Mouse (Mus musculus): ENCODE measurements around the gene Phospho2. TPM values are rescaled to one million over a fixed set of nuclear protein-coding genes. Genes with fewer than 3 reads are reported as not detected.

Gene Phospho2
- polyA plus RNA-seq, 1 experiment from 2014 or later: 22.4 TPM

- no peak for ATAC-seq (replicated peaks; ENCODE audit: extremely low read depth, insufficient read depth, low FRiP score)
- H3K9me3 ChIP-seq (replicated peaks; ENCODE audit: control insufficient read depth, low read length): no peaks in the 10 kb centered on the region
- H3K27ac ChIP-seq (ENCODE audit: low read length): no peak overlapping the region
- peaks cover 30% of the 10 kb centered on the region for H3K36me3 ChIP-seq (ENCODE audit: control insufficient read depth, insufficient read depth)
- H3K9ac ChIP-seq (ENCODE audit: low read length): no peak overlapping the region
- no peaks in the 10 kb centered on the region for H3K4me1 ChIP-seq (ENCODE audit: control insufficient read depth, insufficient read depth, low read length)
- H3K4me2 ChIP-seq (ENCODE audit: low read depth, low read length): no peak overlapping the region
- H3K27me3 ChIP-seq (ENCODE audit: control insufficient read depth, insufficient read depth, low read length): no peaks in the 10 kb centered on the region
- WGBS: 86% methylated on average over 5 of the region's 7 CpGs
- H3K4me3 ChIP-seq (ENCODE audit: low read length): no peak overlapping the region
Measured at GRCm38 (mm10) chr2:69837244-69837967, 48.0 kb downstream of the Phospho2 start.

DNA sequence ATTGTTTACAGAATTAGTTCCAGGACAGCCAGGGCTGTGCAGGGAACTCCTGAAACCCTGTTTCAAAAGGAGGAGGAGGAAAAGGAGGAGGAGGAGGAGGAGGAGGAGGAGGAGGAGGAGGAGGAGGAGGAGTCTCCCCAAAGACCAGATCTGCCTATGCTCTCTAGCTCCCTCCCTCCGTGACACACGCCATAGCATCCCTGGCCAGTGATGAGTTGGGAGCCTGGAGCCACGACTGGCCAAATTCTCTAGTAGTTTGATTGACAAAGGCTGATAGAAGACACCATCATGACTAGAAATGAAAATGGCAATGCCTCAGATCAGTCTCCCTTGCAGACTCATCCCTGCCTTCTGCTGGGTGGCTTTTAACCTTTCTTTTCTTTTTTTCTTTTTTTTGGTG is 48.6 kb downstream of the Phospho2 start:
- H3K4me3 ChIP-seq (ENCODE audit: low read length): no peak overlapping the region

GRCm38 (mm10) chr2:69838707-69839106 is 49.3 kb downstream of the Phospho2 start:
- Histone ChIP-seq H3K36me3 (ENCODE audit: control insufficient read depth, insufficient read depth) (peaks cover 20% of the 10 kb centered on the region), H3K4me3 (ENCODE audit: low read length) (no peak overlapping the region)

More for the DNA sequence above, 48.6 kb downstream of the Phospho2 start:
- H3K27me3 ChIP-seq (ENCODE audit: control insufficient read depth, insufficient read depth, low read length): no peaks in the 10 kb centered on the region
- no peak overlapping the region for H3K4me2 ChIP-seq (ENCODE audit: low read depth, low read length)
- 47% methylated on average over 3 of the region's 3 CpGs for WGBS
- no peak overlapping the region for H3K27ac ChIP-seq (ENCODE audit: low read length)
- H3K9me3 ChIP-seq (replicated peaks; ENCODE audit: control insufficient read depth, low read length): no peaks in the 10 kb centered on the region
- no peaks in the 10 kb centered on the region for H3K4me1 ChIP-seq (ENCODE audit: control insufficient read depth, insufficient read depth, low read length)
- no peak overlapping the region for H3K9ac ChIP-seq (ENCODE audit: low read length)
- ATAC-seq (replicated peaks; ENCODE audit: extremely low read depth, insufficient read depth, low FRiP score): no peak
- peaks cover 27% of the 10 kb centered on the region for H3K36me3 ChIP-seq (ENCODE audit: control insufficient read depth, insufficient read depth)

GRCm38 (mm10) chr2:69840261-69840660 is 50.8 kb downstream of the Phospho2 start:
- Histone ChIP-seq H3K9me3 (replicated peaks; ENCODE audit: control insufficient read depth, low read length) (no peaks in the 10 kb centered on the region), H3K36me3 (ENCODE audit: control insufficient read depth, insufficient read depth) (peaks cover 9% of the 10 kb centered on the region; the same call in 1 of the 2 replicates), H3K27ac (ENCODE audit: low read length) (no peak overlapping the region), H3K27me3 (ENCODE audit: control insufficient read depth, insufficient read depth, low read length) (no peaks in the 10 kb centered on the region), H3K4me3 (ENCODE audit: low read length) (no peak overlapping the region), H3K4me1 (ENCODE audit: control insufficient read depth, insufficient read depth, low read length) (no peaks in the 10 kb centered on the region), H3K4me2 (ENCODE audit: low read depth, low read length) (no peak overlapping the region), H3K9ac (ENCODE audit: low read length) (no peak overlapping the region)
- WGBS: 43% methylated on average over 6 of the region's 6 CpGs
- no peak for ATAC-seq (replicated peaks; ENCODE audit: extremely low read depth, insufficient read depth, low FRiP score)

More at GRCm38 (mm10) chr2:69838707-69839106, 49.3 kb downstream of the Phospho2 start:
- Histone ChIP-seq H3K27ac (ENCODE audit: low read length) (no peak overlapping the region), H3K9me3 (replicated peaks; ENCODE audit: control insufficient read depth, low read length) (no peaks in the 10 kb centered on the region), H3K9ac (ENCODE audit: low read length) (no peak overlapping the region), H3K4me2 (ENCODE audit: low read depth, low read length) (no peak overlapping the region), H3K27me3 (ENCODE audit: control insufficient read depth, insufficient read depth, low read length) (no peaks in the 10 kb centered on the region), H3K4me1 (ENCODE audit: control insufficient read depth, insufficient read depth, low read length) (no peaks in the 10 kb centered on the region)
- ATAC-seq (replicated peaks; ENCODE audit: extremely low read depth, insufficient read depth, low FRiP score): no peak

DNA sequence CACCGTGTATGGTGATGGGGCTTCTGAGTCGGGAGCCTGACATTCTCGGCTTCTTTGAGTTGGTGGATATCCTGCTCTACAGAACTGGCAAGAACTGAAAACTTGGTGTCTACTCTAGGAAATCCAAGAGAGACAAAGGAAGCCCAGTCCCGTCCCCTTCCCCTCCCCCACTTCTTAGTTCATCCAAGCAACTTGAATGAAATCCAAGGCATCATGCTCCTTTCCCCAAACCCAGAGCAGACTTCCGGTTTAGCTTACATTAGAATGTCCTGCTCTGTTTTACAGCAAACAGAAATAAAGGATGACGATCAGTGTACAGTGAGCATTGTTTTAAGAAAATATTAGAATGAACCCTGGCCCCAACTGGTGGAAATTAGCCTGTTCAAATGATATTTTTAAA is 59.8 kb downstream of the Phospho2 start:
- no peak overlapping the region for H3K4me2 ChIP-seq (ENCODE audit: low read depth, low read length)
- H3K9me3 ChIP-seq (replicated peaks; ENCODE audit: control insufficient read depth, low read length): no peaks in the 10 kb centered on the region
- no peak overlapping the region for H3K9ac ChIP-seq (ENCODE audit: low read length)
- H3K27ac ChIP-seq (ENCODE audit: low read length): peak overlapping the region; percentile 62
- peak; percentile 65; the same call in 1 of the 2 replicates for ATAC-seq (replicated peaks; ENCODE audit: extremely low read depth, insufficient read depth, low FRiP score)
- no peaks in the 10 kb centered on the region for H3K4me1 ChIP-seq (ENCODE audit: control insufficient read depth, insufficient read depth, low read length)
- 59% methylated on average over 6 of the region's 6 CpGs for WGBS
- no peaks in the 10 kb centered on the region for H3K36me3 ChIP-seq (ENCODE audit: control insufficient read depth, insufficient read depth)
- H3K4me3 ChIP-seq (ENCODE audit: low read length): no peak overlapping the region
- no peaks in the 10 kb centered on the region for H3K27me3 ChIP-seq (ENCODE audit: control insufficient read depth, insufficient read depth, low read length)

Other genes starting within 250 kb of the Phospho2 start
- gene Lrp2, start 203.6 kb upstream of the Phospho2 start, polyA plus RNA-seq (2015; fragmentation: Nextera tagmentation; extraction: Ambion mirVana): 0.21 and 0.35 TPM in 2 replicates
- 10.5 and 12.5 TPM in 2 replicates for gene Bbs5, start 142.5 kb upstream of the Phospho2 start, polyA plus RNA-seq (2015; fragmentation: Nextera tagmentation; extraction: Ambion mirVana)
- gene Klhl41, start 119.5 kb upstream of the Phospho2 start, polyA plus RNA-seq (2015; fragmentation: Nextera tagmentation; extraction: Ambion mirVana): 19.3 and 29.1 TPM in 2 replicates
- gene Fastkd1, start 76.1 kb upstream of the Phospho2 start, polyA plus RNA-seq (2015; fragmentation: Nextera tagmentation; extraction: Ambion mirVana): 21.2 and 21.5 TPM in 2 replicates
- 85.0 and 93.8 TPM in 2 replicates for gene Ppig, start 67.1 kb upstream of the Phospho2 start, polyA plus RNA-seq (2015; fragmentation: Nextera tagmentation; extraction: Ambion mirVana)
- gene Ccdc173, start within 50 bp of the Phospho2 start, polyA plus RNA-seq (2015; fragmentation: Nextera tagmentation; extraction: Ambion mirVana): 1.3 and 1.8 TPM in 2 replicates
- gene Klhl23, start 32.3 kb downstream of the Phospho2 start, polyA plus RNA-seq (2015; fragmentation: Nextera tagmentation; extraction: Ambion mirVana): 57.5 and 57.6 TPM in 2 replicates
- 177 and 193 TPM in 2 replicates for gene Ssb, start 71.9 kb downstream of the Phospho2 start, polyA plus RNA-seq (2015; fragmentation: Nextera tagmentation; extraction: Ambion mirVana)
- gene Mettl5, start 96.0 kb downstream of the Phospho2 start, polyA plus RNA-seq (2015; fragmentation: Nextera tagmentation; extraction: Ambion mirVana): 34.0 and 40.7 TPM in 2 replicates
- gene Ubr3, start 107.6 kb downstream of the Phospho2 start, polyA plus RNA-seq (2015; fragmentation: Nextera tagmentation; extraction: Ambion mirVana): 10.5 and 11.1 TPM in 2 replicates
- gene Myo3b, start 249.5 kb downstream of the Phospho2 start, polyA plus RNA-seq (2015; fragmentation: Nextera tagmentation; extraction: Ambion mirVana): 0.34 and 0.39 TPM in 2 replicates